Mouse (Mus musculus): ENCODE measurements around the gene Vmn2r8. TPM values are rescaled to one million over a fixed set of nuclear protein-coding genes. Genes with fewer than 3 reads are reported as not detected.
"Not testable (repeated sequence)": the region's sequence is repeated elsewhere in the genome, so short reads cannot be mapped to it uniquely, and the experiment has no call there.

The Vmn2r8 gene
- not detected in 2 replicates for total RNA-seq (2021)
- long read RNA-seq = 0 reads

GRCm38 (mm10) chr5:108808750-108809149, at the start of gene Vmn2r8:
Gene Vmn2r8 (minus strand): TSS chr5:108808850.
- not testable (repeated sequence) for DNase-seq

DNA sequence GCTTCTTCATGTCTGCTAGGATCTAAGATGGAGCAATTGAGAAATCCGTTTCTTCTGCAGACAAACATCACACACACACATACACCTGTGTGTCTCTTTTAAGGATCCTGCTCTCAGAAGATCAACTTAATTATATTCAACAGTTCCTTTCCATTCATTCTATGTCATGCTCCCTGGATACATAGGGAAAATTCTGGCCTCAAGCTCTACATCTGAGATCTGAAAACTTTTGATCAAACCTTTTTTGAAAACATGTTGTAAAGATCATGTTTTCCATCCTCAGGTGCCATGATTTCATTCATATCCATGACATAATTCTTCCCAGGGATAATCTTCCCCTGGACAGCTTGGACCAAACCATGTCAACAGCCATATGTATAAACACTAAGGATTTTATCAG, 43.9 kb upstream of the Vmn2r8 start, which contains the start of gene Vmn2r9:
Vmn2r9 (minus strand) TSS at position 101 of the 400 bp plus-strand sequence.
- not testable (repeated sequence) for DNase-seq

GRCm38 (mm10) chr5:108849466-108849865, 40.8 kb upstream of the Vmn2r8 start:
- DNase-seq = no peak

- DNase-seq = peak; percentile 21
Observed at GRCm38 (mm10) chr5:108836156-108836555, 27.5 kb upstream of the Vmn2r8 start.

GRCm38 (mm10) chr5:108823276-108823675, 14.6 kb upstream of the Vmn2r8 start:
- DNase-seq = peak; percentile 69

GRCm38 (mm10) chr5:108803646-108804045, 5.0 kb downstream of the Vmn2r8 start:
- peak; percentile 2 for DNase-seq

DNA sequence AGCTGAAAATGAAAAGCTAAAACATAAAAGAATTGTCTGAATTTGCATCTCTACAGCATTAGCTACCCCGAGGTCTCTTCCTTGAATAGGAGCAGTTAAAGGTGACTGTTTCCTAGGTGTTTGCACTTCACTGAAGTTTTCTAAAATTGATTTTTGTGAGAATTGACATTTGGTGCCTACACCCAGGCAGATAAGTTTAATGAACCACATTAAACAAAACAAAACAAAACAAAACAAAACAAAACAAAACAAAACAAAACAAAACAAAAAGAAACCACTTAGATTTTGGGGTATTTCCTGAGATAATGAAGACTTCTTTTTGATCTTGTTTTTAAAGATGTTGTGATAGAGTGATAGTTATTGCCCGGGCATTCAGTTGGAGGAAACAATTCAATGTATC, 13.4 kb downstream of the Vmn2r8 start, which contains the start of gene Tmed11:
Tmed11 (minus strand) TSS at position 101 of the 400 bp plus-strand sequence.
- not testable (repeated sequence) for DNase-seq

- DNase-seq = peak; percentile 8
Observed at GRCm38 (mm10) chr5:108790385-108790784, 18.3 kb downstream of the Vmn2r8 start.

DNA sequence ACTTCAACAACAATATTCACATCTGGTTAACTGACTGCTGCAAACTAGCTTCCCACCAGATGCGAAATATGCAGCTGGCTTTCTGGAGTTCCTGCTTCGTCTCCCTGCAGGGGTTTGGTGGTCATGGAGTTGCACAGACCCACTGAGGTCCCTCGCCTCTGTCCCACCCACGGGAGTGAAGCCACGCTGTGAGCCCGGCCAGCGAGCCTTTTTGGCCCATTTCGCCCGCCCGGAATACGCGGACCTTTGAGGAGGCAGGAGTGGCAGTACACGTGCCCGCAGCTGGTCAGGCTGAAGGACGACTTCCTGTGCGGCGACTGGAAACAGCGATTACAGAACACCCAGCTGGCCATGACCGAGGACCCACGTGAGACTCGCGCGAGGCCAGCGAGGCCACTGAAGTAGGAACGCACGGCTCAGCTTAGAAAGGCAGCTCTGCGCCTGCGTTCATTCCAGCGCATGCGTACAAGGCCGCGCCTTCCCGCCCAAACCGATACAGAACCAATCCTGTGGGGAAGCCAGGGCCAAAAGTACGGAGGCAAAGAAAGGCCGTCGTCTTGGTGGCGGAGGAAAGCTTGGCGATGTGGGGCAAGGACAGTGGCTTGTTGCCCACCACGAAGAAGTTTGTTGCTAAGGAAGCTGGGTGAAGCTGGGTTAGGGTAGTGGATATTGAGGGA, 33.9 kb downstream of the Vmn2r8 start, which contains the start of gene Rnf212:
Rnf212 (minus strand) TSS at position 353 of the 677 bp plus-strand sequence.
- no peak for DNase-seq

- DNase-seq = no peak
Observed at GRCm38 (mm10) chr5:108760002-108760401, 48.6 kb downstream of the Vmn2r8 start.

DNA sequence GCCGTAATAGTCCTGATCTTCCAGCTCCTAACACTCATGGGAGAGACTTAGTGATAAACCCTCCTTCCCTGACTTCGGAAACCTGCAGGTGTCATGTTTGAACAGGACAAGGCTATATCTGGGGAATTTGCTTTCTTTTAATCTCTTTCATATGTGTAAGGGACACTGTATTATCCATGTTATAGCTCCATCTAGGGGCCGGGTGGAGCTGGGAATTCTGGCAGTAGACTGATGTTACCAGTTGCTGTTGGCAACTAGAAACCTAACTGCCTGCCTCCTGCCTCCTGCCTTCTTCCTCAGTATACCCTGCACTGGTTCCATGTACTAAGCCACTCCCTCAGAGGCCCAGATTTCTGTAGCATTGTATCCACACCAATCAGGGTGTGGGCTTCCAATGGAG, 50.3 kb downstream of the Vmn2r8 start:
- DNase-seq = peak; percentile 22

DNA sequence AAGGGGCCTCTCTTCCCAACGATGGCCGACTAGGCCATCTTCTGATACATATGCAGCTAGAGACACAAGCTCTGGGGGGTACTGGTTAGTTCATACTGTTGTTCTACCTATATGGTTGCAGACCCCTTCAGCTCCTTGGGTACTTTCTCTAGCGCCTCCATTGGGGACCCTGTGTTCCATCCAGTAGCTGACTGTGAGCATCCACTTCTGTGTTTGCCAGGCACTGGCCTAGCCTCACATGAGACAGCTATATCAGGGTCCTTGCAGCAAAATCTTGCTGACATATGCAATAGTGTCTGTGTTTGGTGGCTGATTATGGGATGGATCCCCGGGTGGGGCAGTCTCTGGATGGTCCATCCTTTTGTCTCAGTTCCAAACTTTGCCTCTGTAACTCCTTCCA, 57.4 kb downstream of the Vmn2r8 start:
- DNase-seq = not testable (repeated sequence)

- no peak for DNase-seq
Observed at GRCm38 (mm10) chr5:108750328-108751210, 58.1 kb downstream of the Vmn2r8 start.

DNA sequence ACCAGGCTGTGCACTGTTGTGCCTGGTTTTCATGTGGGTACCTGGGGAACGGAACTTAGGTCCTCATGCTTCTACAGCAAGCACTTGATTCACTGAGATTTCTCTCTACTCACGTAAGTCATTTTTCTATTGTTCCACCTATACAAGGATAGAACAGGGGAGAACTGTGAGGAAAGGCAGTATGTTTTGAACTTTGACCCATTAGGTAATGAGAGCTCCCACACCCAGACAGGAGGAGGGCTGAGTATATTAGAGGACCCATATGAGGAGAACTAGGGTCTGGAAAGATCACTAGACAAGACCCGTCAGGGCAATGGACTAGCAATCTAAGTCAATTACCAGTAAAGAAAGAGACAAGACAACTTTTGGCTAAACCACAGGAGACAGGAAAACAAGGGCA, 64.0 kb downstream of the Vmn2r8 start:
- DNase-seq = no peak

GRCm38 (mm10) chr5:108743856-108744255, 64.8 kb downstream of the Vmn2r8 start:
- DNase-seq = no peak

- DNase-seq = no peak
Observed at GRCm38 (mm10) chr5:108742596-108742995, 66.1 kb downstream of the Vmn2r8 start.

DNA sequence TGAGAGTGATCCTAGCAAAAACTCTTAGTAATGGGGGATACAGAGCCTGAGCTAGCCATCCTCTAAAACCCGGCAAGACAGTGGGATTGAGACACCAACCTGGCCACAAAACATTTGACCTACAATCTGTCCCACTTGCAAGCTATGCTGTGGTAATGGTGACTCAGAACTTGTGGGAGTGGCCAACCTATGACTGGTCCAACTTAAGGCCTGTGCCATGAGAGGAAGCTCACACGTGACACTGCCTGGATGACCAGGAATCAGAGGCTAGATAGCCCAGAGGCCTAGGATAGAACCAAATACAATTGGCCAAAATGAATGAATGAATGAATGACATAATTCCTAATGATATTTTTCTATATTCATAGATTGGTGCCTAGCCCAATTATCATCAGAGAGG, 66.8 kb downstream of the Vmn2r8 start:
- DNase-seq = no peak

Other genes with a start within 250 kb of the Vmn2r8 start
- 86.7 and 95.7 TPM in 2 replicates for gene Gak, start 179.1 kb downstream of the Vmn2r8 start, total RNA-seq (2021)
- 28.5 and 37.2 TPM in 2 replicates for gene Tmem175, start 179.1 kb downstream of the Vmn2r8 start, total RNA-seq (2021)
- 17.2 and 19.1 TPM in 2 replicates for gene Idua, start 148.5 kb downstream of the Vmn2r8 start, total RNA-seq (2021)
- 21.2 and 22.7 TPM in 2 replicates for gene Dgkq, start 139.2 kb downstream of the Vmn2r8 start, total RNA-seq (2021)
- gene Slc26a1, start 133.3 kb downstream of the Vmn2r8 start, total RNA-seq (2021) = 0.15 and 1.1 TPM in 2 replicates
- 24.6 and 32.3 TPM in 2 replicates for gene Fgfrl1, start 116.5 kb downstream of the Vmn2r8 start, total RNA-seq (2021)
- gene Rnf212, start 33.9 kb downstream of the Vmn2r8 start, total RNA-seq (2021) = not detected in 2 replicates
- not detected in 2 replicates for gene Tmed11, start 13.5 kb downstream of the Vmn2r8 start, total RNA-seq (2021)
- not detected in 2 replicates for gene Vmn2r9, start 43.8 kb upstream of the Vmn2r8 start, total RNA-seq (2021)
- not detected in 2 replicates for gene Vmn2r10, start 197.7 kb upstream of the Vmn2r8 start, total RNA-seq (2021)

Measured in adrenal gland, postnatal 25 days (tissue).